7 mouse cellular contexts compared by ENCODE assay signal in the genomic region with DNA sequence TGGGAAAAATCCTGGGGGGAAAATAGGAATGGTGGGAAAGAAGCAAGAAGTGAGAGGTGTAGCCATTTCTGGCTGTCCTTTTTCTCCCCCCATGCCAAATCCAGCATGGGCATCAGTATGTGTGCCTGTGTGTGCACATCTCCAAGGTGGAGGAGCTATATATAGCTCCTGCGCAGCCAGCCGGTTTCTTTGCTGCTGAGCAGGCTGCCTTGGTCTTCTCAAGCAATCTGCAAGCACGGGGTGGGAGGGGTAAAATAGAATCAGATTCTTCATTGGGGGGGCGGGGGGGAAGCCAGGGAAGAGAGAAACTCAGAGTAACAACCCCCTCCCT. TPM values are rescaled to one million over a fixed set of nuclear protein-coding genes. Genes with fewer than 3 reads are reported as not detected.
DNase-seq lines count a peak whose midpoint lies in the region; ATAC-seq and TF ChIP-seq lines count a peak whose summit lies in the region.

No protein-coding gene starts in this region.

- no peak for TF ChIP-seq EP300 in stomach, postnatal 0 days (optimal IDR thresholded peaks at IDR 0.05)

- no peaks in the 10 kb centered on the region for H3K4me1 ChIP-seq in neural tube, embryonic 11.5 days (ENCODE audit: control insufficient read depth, insufficient read depth, low read length)
- no peaks in the 10 kb centered on the region for H3K4me1 ChIP-seq in forebrain, postnatal 0 days (ENCODE audit: insufficient read depth)
- H3K4me1 ChIP-seq in limb, embryonic 10.5 days, result peaks cover 16% of the 10 kb centered on the region
- H3K4me1 ChIP-seq in stomach, postnatal 0 days (replicated peaks; ENCODE audit: control insufficient read depth, insufficient read depth), result no peaks in the 10 kb centered on the region

- peak overlapping the region; percentile 15; the same call in 1 of the 2 replicates for H3K9ac ChIP-seq in neural tube, embryonic 11.5 days (ENCODE audit: low read length)
- peak overlapping the region; percentile 83 for H3K9ac ChIP-seq in forebrain, postnatal 0 days
- no peak overlapping the region for H3K9ac ChIP-seq in stomach, postnatal 0 days (ENCODE audit: low read length)

- H3K9me3 ChIP-seq in neural tube, embryonic 11.5 days (ENCODE audit: control insufficient read depth, low read length), result no peaks in the 10 kb centered on the region
- H3K9me3 ChIP-seq in forebrain, postnatal 0 days (ENCODE audit: low read length), result no peaks in the 10 kb centered on the region
- H3K9me3 ChIP-seq in limb, embryonic 10.5 days (replicated peaks), result no peaks in the 10 kb centered on the region
- no peaks in the 10 kb centered on the region for H3K9me3 ChIP-seq in stomach, postnatal 0 days (ENCODE audit: control insufficient read depth, low read length)

- TF ChIP-seq CTCF in forebrain, postnatal 0 days (IDR thresholded peaks at IDR 0.05; ENCODE audit: low read depth), result no peak
- no peak for TF ChIP-seq CTCF in stomach, postnatal 0 days (IDR thresholded peaks at IDR 0.05; ENCODE audit: low read depth)

- peak overlapping the region; percentile 97 for H3K4me2 ChIP-seq in neural tube, embryonic 11.5 days (ENCODE audit: low read depth)
- H3K4me2 ChIP-seq in forebrain, postnatal 0 days (ENCODE audit: low read depth), result peak overlapping the region; percentile 84
- H3K4me2 ChIP-seq in stomach, postnatal 0 days (replicated peaks; ENCODE audit: low read depth), result peak overlapping the region; percentile 75

- no peaks in the 10 kb centered on the region for H3K27me3 ChIP-seq in neural tube, embryonic 11.5 days (ENCODE audit: control insufficient read depth, insufficient read depth, low read length)
- no peaks in the 10 kb centered on the region for H3K27me3 ChIP-seq in forebrain, postnatal 0 days (ENCODE audit: insufficient read depth, low read length)
- H3K27me3 ChIP-seq in limb, embryonic 10.5 days (ENCODE audit: low read depth, poor library complexity, severe bottlenecking), result peaks cover 29% of the 10 kb centered on the region
- no peaks in the 10 kb centered on the region for H3K27me3 ChIP-seq in stomach, postnatal 0 days (ENCODE audit: control insufficient read depth, insufficient read depth, low read length)

- no peak for DNase-seq in neural tube, embryonic 11.5 days (ENCODE audit: low spot score)
- DNase-seq in neural tube, embryonic 10.5 days (ENCODE audit: extremely low spot score, low spot score), result no peak
- no peak for DNase-seq in forebrain, postnatal 0 days
- no peak for DNase-seq in limb, embryonic 10.5 days (ENCODE audit: low spot score)
- DNase-seq in stomach, postnatal 0 days (ENCODE audit: low spot score), result no peak
- no peak for DNase-seq in adrenal gland, postnatal 14 days
- no peak for DNase-seq in thymus, postnatal 36 days

- WGBS in neural tube, embryonic 11.5 days, result 19% methylated on average over 4 of the region's 4 CpGs
- 9% methylated on average over 4 of the region's 4 CpGs for WGBS in forebrain, postnatal 0 days
- WGBS in limb, embryonic 10.5 days, result 26% methylated on average over 4 of the region's 4 CpGs
- WGBS in stomach, postnatal 0 days, result 12% methylated on average over 4 of the region's 4 CpGs

- H3K27ac ChIP-seq in neural tube, embryonic 11.5 days (ENCODE audit: low read depth, low read length), result no peak overlapping the region
- H3K27ac ChIP-seq in forebrain, postnatal 0 days (ENCODE audit: low read depth, low read length), result peak overlapping the region; percentile 92
- H3K27ac ChIP-seq in limb, embryonic 10.5 days, result no peak overlapping the region
- H3K27ac ChIP-seq in stomach, postnatal 0 days (replicated peaks), result no peak overlapping the region

- ATAC-seq in neural tube, embryonic 11.5 days (ENCODE audit: insufficient read depth, low FRiP score, low TSS enrichment), result no peak
- ATAC-seq in forebrain, postnatal 0 days, result peak; percentile 58
- ATAC-seq in stomach, postnatal 0 days (ENCODE audit: low FRiP score, low TSS enrichment), result no peak

- peak overlapping the region; percentile 50; the same call in 1 of the 2 replicates for H3K4me3 ChIP-seq in neural tube, embryonic 11.5 days (ENCODE audit: low read depth, low read length)
- H3K4me3 ChIP-seq in forebrain, postnatal 0 days (ENCODE audit: low read depth, low read length), result peak overlapping the region; percentile 74
- H3K4me3 ChIP-seq in limb, embryonic 10.5 days, result peak overlapping the region; percentile 64
- peak overlapping the region; percentile 43; the same call in 1 of the 2 replicates for H3K4me3 ChIP-seq in stomach, postnatal 0 days (ENCODE audit: low read depth, low read length)

- no peaks in the 10 kb centered on the region for H3K36me3 ChIP-seq in neural tube, embryonic 11.5 days (ENCODE audit: control insufficient read depth, insufficient read depth, low read length)
- H3K36me3 ChIP-seq in forebrain, postnatal 0 days (ENCODE audit: insufficient read depth), result no peaks in the 10 kb centered on the region
- H3K36me3 ChIP-seq in limb, embryonic 10.5 days, result no peaks in the 10 kb centered on the region
- no peaks in the 10 kb centered on the region for H3K36me3 ChIP-seq in stomach, postnatal 0 days (ENCODE audit: control insufficient read depth, insufficient read depth, low read length)

RNA-seq across cellular contexts. Expression of a gene that starts 1.1 kb away (rescaled TPM):
- 7.9 and 9.0 TPM in 2 replicates for polyA plus RNA-seq in neural tube, embryonic 11.5 days (2014; fragmentation: Nextera tagmentation; extraction: Ambion mirVana)
- 187 and 192 TPM in 2 replicates for total RNA-seq in forebrain, postnatal 0 days (2014; rRNA removed)
- 83.8 and 112 TPM in 2 replicates for polyA plus RNA-seq in forebrain, postnatal 0 days (2015; fragmentation: Nextera tagmentation; extraction: Ambion mirVana)
- 0.20 and 0.21 TPM in 2 replicates for polyA plus RNA-seq in limb, embryonic 10.5 days (2016; fragmentation: Nextera tagmentation; extraction: Ambion mirVana)
- 1.4 and 1.7 TPM in 2 replicates for polyA plus RNA-seq in stomach, postnatal 0 days (2015; fragmentation: Nextera tagmentation; extraction: Ambion mirVana)
- total RNA-seq in adrenal gland, postnatal 14 days (2021), result 3.6 and 5.7 TPM in 2 replicates
